Mouse (Mus musculus) limb, embryonic 14.5 days (tissue): ENCODE measurements at regions not wholly inside any gene's neighbourhood (a gene's known extent, or its start where the extent isn't known, plus 50 kb on each side); places are given as distances from the start of the nearest gene placed in this dataset.

Experiments
- ATAC-seq: fragments of 200-750 bp; cut with Nextera tagmentation; 2 replicates; pipeline ENCODE4 v1.8.0; 2017; ENCODE audit warnings: low read depth, moderate number of reproducible peaks, moderate TSS enrichment; ENCODE audit not compliant: low FRiP score
- DNase-seq: peaks from one replicate; pipeline ENCODE4 v3.0.0-alpha.2; 2015; ENCODE audit warnings: low spot score
- H3K27ac ChIP-seq: fragments of 300-500 bp; sonication (generic); replicated peaks from 2 replicates; pipeline ENCODE4 v1.5.1; 2014; ENCODE audit warnings: low read depth, mild to moderate bottlenecking, low read length, moderate library complexity, mixed read lengths
- H3K27me3 ChIP-seq: fragments of 300-500 bp; sonication (generic); 2 replicates; pipeline ENCODE4 v1.6.1; 2014; ENCODE audit warnings: low read length, mixed read lengths; ENCODE audit not compliant: control insufficient read depth, insufficient read depth
- H3K36me3 ChIP-seq: fragments of 300-500 bp; sonication (generic); 2 replicates; pipeline ENCODE4 v1.6.1; 2014; ENCODE audit warnings: mild to moderate bottlenecking, low read length, moderate library complexity, mixed read lengths; ENCODE audit not compliant: control insufficient read depth, insufficient read depth
- H3K4me1 ChIP-seq: fragments of 300-500 bp; sonication (generic); 2 replicates; pipeline ENCODE4 v1.6.1; 2014; ENCODE audit warnings: antibody characterized with exemption, low read length, mixed read lengths; ENCODE audit not compliant: control insufficient read depth, insufficient read depth
- H3K4me2 ChIP-seq: fragments of 300-500 bp; sonication (generic); replicated peaks from 2 replicates; pipeline ENCODE4 v1.6.1; 2014; ENCODE audit warnings: low read depth, mild to moderate bottlenecking, low read length, moderate library complexity; ENCODE audit not compliant: severe bottlenecking
- H3K4me3 ChIP-seq: fragments of 300-500 bp; sonication (generic); replicated peaks from 2 replicates; pipeline ENCODE4 v1.5.1; 2014; ENCODE audit warnings: low read length
- H3K9ac ChIP-seq: fragments of 300-500 bp; sonication (generic); 2 replicates; pipeline ENCODE4 v1.6.1; 2014; ENCODE audit warnings: mild to moderate bottlenecking, low read depth, low read length, moderate library complexity; ENCODE audit not compliant: severe bottlenecking
- H3K9me3 ChIP-seq: fragments of 300-500 bp; sonication (generic); 2 replicates; pipeline ENCODE4 v1.6.1; 2016; ENCODE audit warnings: low read length; ENCODE audit not compliant: control insufficient read depth
- POLR2A ChIP-seq: fragments of 200-500 bp; IDR thresholded peaks from 2 replicates; pipeline ENCODE4 v1.8.0; 2012; ENCODE audit warnings: inconsistent platforms, mild to moderate bottlenecking, moderate library complexity, borderline replicate concordance; ENCODE audit not compliant: insufficient read depth, insufficient read length; ENCODE audit errors: extremely low read depth
- WGBS: fragments of 180-500 bp; shearing (Covaris S2); extraction: QIAGEN DNeasy Blood & Tissue Kit; methylation state at CpG from one replicate; pipeline ENCODE4 v1.1.7; 2014; 5-methylcytosine and 5-hydroxymethylcytosine counted together

- peaks cover 12% of the 10 kb centered on the region for H3K4me1 ChIP-seq
- no peak overlapping the region for H3K4me2 ChIP-seq
- no peak for TF ChIP-seq POLR2A
- WGBS, result 42% methylated on average over 5 of the region's 5 CpGs
- H3K36me3 ChIP-seq, result no peaks in the 10 kb centered on the region
- H3K9me3 ChIP-seq, result no peaks in the 10 kb centered on the region
- H3K9ac ChIP-seq, result no peak overlapping the region
- H3K4me3 ChIP-seq, result no peak overlapping the region
- no peaks in the 10 kb centered on the region for H3K27me3 ChIP-seq
- no peak overlapping the region for H3K27ac ChIP-seq
- ATAC-seq (no peak), DNase-seq (no peak)
Measured at GRCm38 (mm10) chr8:102497160-102497559, 288.3 kb downstream of the Cdh11 start.

- DNase-seq (no peak), ATAC-seq (no peak)
- TF ChIP-seq POLR2A, result no peak
Measured at GRCm38 (mm10) chr8:102496698-102497097, 288.7 kb downstream of the Cdh11 start.

DNA sequence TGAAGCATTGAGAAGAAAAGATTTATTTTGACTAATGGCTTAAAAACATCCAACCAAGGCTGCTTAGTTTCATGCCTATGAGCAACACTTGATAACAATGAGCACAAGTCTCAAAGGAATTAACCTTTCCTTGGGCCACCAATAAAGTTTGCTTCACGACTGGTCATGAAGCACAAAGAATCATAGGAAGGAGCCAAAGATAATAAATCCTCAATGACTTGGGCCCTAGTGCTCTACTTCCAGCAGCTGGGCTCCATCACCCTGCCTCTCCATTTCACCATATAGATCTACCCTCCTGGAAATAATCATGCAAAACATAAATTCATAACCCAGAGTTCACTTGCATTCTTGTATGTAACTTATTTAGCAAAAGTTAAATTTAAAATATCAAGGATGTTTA, 289.4 kb downstream of the Cdh11 start:
- Histone ChIP-seq H3K9me3 (no peaks in the 10 kb centered on the region), H3K4me3 (no peak overlapping the region), H3K27me3 (no peaks in the 10 kb centered on the region), H3K4me2 (no peak overlapping the region), H3K9ac (no peak overlapping the region), H3K36me3 (no peaks in the 10 kb centered on the region), H3K4me1 (peaks cover 12% of the 10 kb centered on the region), H3K27ac (no peak overlapping the region)
- no peak for TF ChIP-seq POLR2A
- ATAC-seq (no peak), DNase-seq (no peak)
- 31% methylated on average over 1 of the region's 1 CpGs for WGBS

More at GRCm38 (mm10) chr8:102496698-102497097, 288.7 kb downstream of the Cdh11 start:
- no peak overlapping the region for H3K9ac ChIP-seq
- no peaks in the 10 kb centered on the region for H3K9me3 ChIP-seq
- H3K27ac ChIP-seq, result no peak overlapping the region
- H3K36me3 ChIP-seq, result no peaks in the 10 kb centered on the region
- H3K4me1 ChIP-seq, result peaks cover 12% of the 10 kb centered on the region
- no peak overlapping the region for H3K4me2 ChIP-seq
- H3K27me3 ChIP-seq, result no peaks in the 10 kb centered on the region
- no peak overlapping the region for H3K4me3 ChIP-seq

- no peaks in the 10 kb centered on the region for H3K36me3 ChIP-seq
- DNase-seq, result no peak
- H3K4me2 ChIP-seq, result no peak overlapping the region
- no peak for ATAC-seq
- no peaks in the 10 kb centered on the region for H3K27me3 ChIP-seq
- no peaks in the 10 kb centered on the region for H3K9me3 ChIP-seq
- H3K9ac ChIP-seq, result no peak overlapping the region
- H3K4me3 ChIP-seq, result no peak overlapping the region
- TF ChIP-seq POLR2A, result no peak
- no peaks in the 10 kb centered on the region for H3K4me1 ChIP-seq
- H3K27ac ChIP-seq, result no peak overlapping the region
Measured at GRCm38 (mm10) chr8:102491015-102491414, 294.4 kb downstream of the Cdh11 start.

GRCm38 (mm10) chr8:102488284-102488683, 297.2 kb downstream of the Cdh11 start:
- Histone ChIP-seq H3K9me3 (no peaks in the 10 kb centered on the region), H3K27me3 (no peaks in the 10 kb centered on the region), H3K27ac (no peak overlapping the region), H3K4me2 (no peak overlapping the region), H3K36me3 (no peaks in the 10 kb centered on the region), H3K4me1 (no peaks in the 10 kb centered on the region), H3K9ac (no peak overlapping the region), H3K4me3 (no peak overlapping the region)
- WGBS, result 84% methylated on average over 1 of the region's 1 CpGs
- TF ChIP-seq POLR2A, result no peak
- no peak for ATAC-seq
- no peak for DNase-seq

GRCm38 (mm10) chr8:102487796-102488195, 297.6 kb downstream of the Cdh11 start:
- H3K4me3 ChIP-seq, result no peak overlapping the region
- H3K27me3 ChIP-seq, result no peaks in the 10 kb centered on the region
- H3K9me3 ChIP-seq, result no peaks in the 10 kb centered on the region
- no peaks in the 10 kb centered on the region for H3K4me1 ChIP-seq
- H3K9ac ChIP-seq, result no peak overlapping the region
- ATAC-seq (no peak), DNase-seq (no peak)
- no peak overlapping the region for H3K27ac ChIP-seq
- no peak overlapping the region for H3K4me2 ChIP-seq
- no peak for TF ChIP-seq POLR2A
- 81% methylated on average over 6 of the region's 6 CpGs for WGBS
- H3K36me3 ChIP-seq, result no peaks in the 10 kb centered on the region
